Mouse (Mus musculus) forebrain, embryonic 10.5 days (tissue): Measurements from ENCODE around the gene Ablim1. TPM values are rescaled to one million over a fixed set of nuclear protein-coding genes. Genes with fewer than 3 reads are reported as not detected.

Experiments used
- DNase-seq: peaks from one replicate; pipeline ENCODE4 v3.0.0-alpha.2; 2017; ENCODE audit warnings: low spot score; ENCODE audit errors: extremely low spot score
- H3K27ac ChIP-seq: fragments of 300-500 bp; sonication (generic); 2 replicates; pipeline ENCODE4 v1.5.1; 2016; ENCODE audit warnings: mild to moderate bottlenecking
- H3K27me3 ChIP-seq: fragments of 300-500 bp; sonication (generic); 2 replicates; pipeline ENCODE4 v1.6.1; 2016; ENCODE audit warnings: mild to moderate bottlenecking; ENCODE audit not compliant: poor library complexity, severe bottlenecking
- H3K36me3 ChIP-seq: fragments of 300-500 bp; sonication (generic); replicated peaks from 2 replicates; pipeline ENCODE4 v1.6.1; 2016; ENCODE audit warnings: mild to moderate bottlenecking, moderate library complexity
- H3K4me1 ChIP-seq: fragments of 300-500 bp; sonication (generic); 2 replicates; pipeline ENCODE4 v1.6.1; 2016
- H3K4me3 ChIP-seq: fragments of 300-500 bp; sonication (generic); 2 replicates; pipeline ENCODE4 v1.5.1; 2016; ENCODE audit warnings: mild to moderate bottlenecking, moderate library complexity
- H3K9me3 ChIP-seq: fragments of 300-500 bp; sonication (generic); 2 replicates; pipeline ENCODE4 v1.6.1; 2016; ENCODE audit warnings: mild to moderate bottlenecking, moderate library complexity
- WGBS: fragments of 180-500 bp; shearing (Covaris S2); methylation state at CpG from one replicate; pipeline ENCODE4 v1.1.7; 2016; 5-methylcytosine and 5-hydroxymethylcytosine counted together
- polyA plus RNA-seq: library from polyadenylated mRNA; unstranded; fragments of >200 nt; fragmentation: Nextera tagmentation; extraction: Ambion mirVana; gene quantifications from 2 replicates; pipeline ENCODE4 v1.2.1, GENCODE M21; 2016

Ablim1 gene
- polyA plus RNA-seq, 1 experiment from 2014 or later = 21.0 TPM

- H3K9me3 ChIP-seq = peaks cover 7% of the 10 kb centered on the region
- DNase-seq = no peak
- no peak overlapping the region for H3K27ac ChIP-seq
- no peak overlapping the region for H3K4me3 ChIP-seq
- WGBS = 94% methylated on average over 16 of the region's 16 CpGs
- H3K27me3 ChIP-seq = no peaks in the 10 kb centered on the region
- 0 out of 2 replicates have a peak, but pooled peaks cover 2% of the 10 kb centered on the region for H3K4me1 ChIP-seq
- peaks cover 25% of the 10 kb centered on the region for H3K36me3 ChIP-seq
Measured at GRCm38 (mm10) chr19:57055215-57056120, 259.3 kb downstream of the Ablim1 start.

GRCm38 (mm10) chr19:57052959-57053358 lies 261.8 kb downstream of the Ablim1 start:
- no peak for DNase-seq
- Histone ChIP-seq H3K27ac (no peak overlapping the region), H3K9me3 (peaks cover 5% of the 10 kb centered on the region), H3K4me3 (no peak overlapping the region), H3K27me3 (no peaks in the 10 kb centered on the region), H3K36me3 (peaks cover 9% of the 10 kb centered on the region), H3K4me1 (peaks cover 13% of the 10 kb centered on the region)
- WGBS = 83% methylated on average over 8 of the region's 8 CpGs

- no peaks in the 10 kb centered on the region for H3K9me3 ChIP-seq
Measured at GRCm38 (mm10) chr19:57052016-57052415, 262.7 kb downstream of the Ablim1 start.

GRCm38 (mm10) chr19:57049592-57050090 lies 265.1 kb downstream of the Ablim1 start:
- Histone ChIP-seq H3K4me3 (no peak overlapping the region), H3K4me1 (peaks cover 13% of the 10 kb centered on the region), H3K27me3 (no peaks in the 10 kb centered on the region), H3K27ac (no peak overlapping the region), H3K9me3 (no peaks in the 10 kb centered on the region), H3K36me3 (no peaks in the 10 kb centered on the region)
- 63% methylated on average over 16 of the region's 16 CpGs for WGBS
- DNase-seq = no peak

More at GRCm38 (mm10) chr19:57052016-57052415, 262.7 kb downstream of the Ablim1 start:
- WGBS = 97% methylated on average over 7 of the region's 7 CpGs
- no peak for DNase-seq
- Histone ChIP-seq H3K4me1 (peaks cover 13% of the 10 kb centered on the region), H3K4me3 (no peak overlapping the region), H3K36me3 (0 out of 2 replicates have a peak, but pooled peaks cover 2% of the 10 kb centered on the region), H3K27me3 (no peaks in the 10 kb centered on the region), H3K27ac (no peak overlapping the region)

GRCm38 (mm10) chr19:57047671-57048320 lies 266.9 kb downstream of the Ablim1 start:
- no peaks in the 10 kb centered on the region for H3K27me3 ChIP-seq
- no peak overlapping the region for H3K27ac ChIP-seq
- peaks cover 13% of the 10 kb centered on the region for H3K4me1 ChIP-seq
- DNase-seq = no peak
- H3K4me3 ChIP-seq = no peak overlapping the region
- H3K36me3 ChIP-seq = no peaks in the 10 kb centered on the region
- no peaks in the 10 kb centered on the region for H3K9me3 ChIP-seq
- WGBS = 94% methylated on average over 9 of the region's 9 CpGs

- no peak for DNase-seq
- H3K4me3 ChIP-seq = no peak overlapping the region
Measured at GRCm38 (mm10) chr19:57039258-57039657, 275.5 kb downstream of the Ablim1 start.

GRCm38 (mm10) chr19:57036860-57037259 lies 277.9 kb downstream of the Ablim1 start:
- WGBS = 95% methylated on average over 15 of the region's 15 CpGs
- H3K27ac ChIP-seq = no peak overlapping the region
- no peaks in the 10 kb centered on the region for H3K4me1 ChIP-seq
- H3K9me3 ChIP-seq = no peaks in the 10 kb centered on the region
- no peak overlapping the region for H3K4me3 ChIP-seq
- no peak for DNase-seq
- peaks cover 13% of the 10 kb centered on the region; the same call in 1 of the 2 replicates for H3K36me3 ChIP-seq
- H3K27me3 ChIP-seq = no peaks in the 10 kb centered on the region

More at GRCm38 (mm10) chr19:57039258-57039657, 275.5 kb downstream of the Ablim1 start:
- no peaks in the 10 kb centered on the region for H3K27me3 ChIP-seq
- H3K36me3 ChIP-seq = peaks cover 13% of the 10 kb centered on the region; the same call in 1 of the 2 replicates
- H3K9me3 ChIP-seq = no peaks in the 10 kb centered on the region
- no peaks in the 10 kb centered on the region for H3K4me1 ChIP-seq
- no peak overlapping the region for H3K27ac ChIP-seq
- WGBS = 72% methylated on average over 6 of the region's 6 CpGs

GRCm38 (mm10) chr19:57031582-57031981 lies 283.1 kb downstream of the Ablim1 start:
- no peaks in the 10 kb centered on the region for H3K27me3 ChIP-seq
- 67% methylated on average over 4 of the region's 4 CpGs for WGBS

GRCm38 (mm10) chr19:57029461-57029860 lies 285.3 kb downstream of the Ablim1 start:
- Histone ChIP-seq H3K4me1 (peaks cover 13% of the 10 kb centered on the region), H3K9me3 (peaks cover 8% of the 10 kb centered on the region), H3K27ac (no peak overlapping the region), H3K27me3 (no peaks in the 10 kb centered on the region), H3K4me3 (no peak overlapping the region), H3K36me3 (no peaks in the 10 kb centered on the region)
- no peak for DNase-seq
- WGBS = 91% methylated on average over 6 of the region's 6 CpGs

More at GRCm38 (mm10) chr19:57031582-57031981, 283.1 kb downstream of the Ablim1 start:
- Histone ChIP-seq H3K36me3 (no peaks in the 10 kb centered on the region), H3K4me3 (no peak overlapping the region), H3K4me1 (peaks cover 13% of the 10 kb centered on the region), H3K27ac (no peak overlapping the region), H3K9me3 (peaks cover 4% of the 10 kb centered on the region)
- peak; percentile 38 for DNase-seq

GRCm38 (mm10) chr19:57028327-57029179 lies 286.2 kb downstream of the Ablim1 start:
- H3K9me3 ChIP-seq = peaks cover 8% of the 10 kb centered on the region
- DNase-seq = no peak
- H3K27me3 ChIP-seq = no peaks in the 10 kb centered on the region
- no peaks in the 10 kb centered on the region for H3K36me3 ChIP-seq
- 48% methylated on average over 8 of the region's 8 CpGs for WGBS
- no peak overlapping the region for H3K4me3 ChIP-seq
- 0 out of 2 replicates have a peak overlapping the region, but pooled peaks have one; percentile 60 for H3K27ac ChIP-seq
- H3K4me1 ChIP-seq = peaks cover 13% of the 10 kb centered on the region

GRCm38 (mm10) chr19:57026501-57026900 lies 288.2 kb downstream of the Ablim1 start:
- H3K4me1 ChIP-seq = peaks cover 13% of the 10 kb centered on the region
- no peak overlapping the region for H3K27ac ChIP-seq
- no peaks in the 10 kb centered on the region for H3K27me3 ChIP-seq
- no peak overlapping the region for H3K4me3 ChIP-seq
- no peaks in the 10 kb centered on the region for H3K36me3 ChIP-seq
- H3K9me3 ChIP-seq = peaks cover 8% of the 10 kb centered on the region
- 80% methylated on average over 4 of the region's 4 CpGs for WGBS
- no peak for DNase-seq

GRCm38 (mm10) chr19:57017785-57018179 lies 296.9 kb downstream of the Ablim1 start:
- no peaks in the 10 kb centered on the region for H3K9me3 ChIP-seq
- H3K27ac ChIP-seq = no peak overlapping the region
- no peak overlapping the region for H3K4me3 ChIP-seq
- H3K27me3 ChIP-seq = 0 out of 2 replicates have a peak, but pooled peaks cover 12% of the 10 kb centered on the region
- DNase-seq = no peak
- peaks cover 38% of the 10 kb centered on the region for H3K4me1 ChIP-seq
- 85% methylated on average over 8 of the region's 8 CpGs for WGBS
- H3K36me3 ChIP-seq = no peaks in the 10 kb centered on the region
